Mouse (Mus musculus) hindbrain, embryonic 15.5 days (tissue): ENCODE measurements around the gene Npr1. TPM values are rescaled to one million over a fixed set of nuclear protein-coding genes. Genes with fewer than 3 reads are reported as not detected.
A peak's percentile ranks its signal among the peaks of the same experiment; 100 is the strongest.

Source experiments
- ATAC-seq: fragments of 200-750 bp; cut with Nextera tagmentation; 2 replicates; pipeline ENCODE4 v1.8.0; 2017; ENCODE audit warnings: low read depth, moderate number of reproducible peaks, moderate TSS enrichment; ENCODE audit not compliant: low FRiP score
- H3K27ac ChIP-seq: fragments of 300-500 bp; sonication (generic); replicated peaks from 2 replicates; pipeline ENCODE4 v1.5.1; 2015; ENCODE audit warnings: mild to moderate bottlenecking, inconsistent platforms
- H3K27me3 ChIP-seq: fragments of 300-500 bp; sonication (generic); 2 replicates; pipeline ENCODE4 v1.6.1; 2015; ENCODE audit warnings: control low read depth, inconsistent platforms
- H3K36me3 ChIP-seq: fragments of 300-500 bp; sonication (generic); 2 replicates; pipeline ENCODE4 v1.6.1; 2015; ENCODE audit warnings: control low read depth, inconsistent platforms
- H3K4me1 ChIP-seq: fragments of 300-500 bp; sonication (generic); replicated peaks from 2 replicates; pipeline ENCODE4 v1.6.1; 2015; ENCODE audit warnings: control low read depth, inconsistent platforms
- H3K4me2 ChIP-seq: fragments of 300-500 bp; sonication (generic); 2 replicates; pipeline ENCODE4 v1.6.1; 2015; ENCODE audit warnings: moderate library complexity, mild to moderate bottlenecking, inconsistent platforms
- H3K4me3 ChIP-seq: fragments of 300-500 bp; sonication (generic); 2 replicates; pipeline ENCODE4 v1.5.1; 2015; ENCODE audit warnings: mild to moderate bottlenecking, inconsistent platforms
- H3K9ac ChIP-seq: fragments of 300-500 bp; sonication (generic); 2 replicates; pipeline ENCODE4 v1.6.1; 2015; ENCODE audit warnings: inconsistent platforms
- H3K9me3 ChIP-seq: fragments of 300-500 bp; sonication (generic); 2 replicates; pipeline ENCODE4 v1.6.1; 2016; ENCODE audit warnings: control low read depth, inconsistent platforms
- WGBS: fragments of 180-500 bp; shearing (Covaris S2); methylation state at CpG from one replicate; pipeline ENCODE4 v1.1.7; 2015; 5-methylcytosine and 5-hydroxymethylcytosine counted together
- polyA plus RNA-seq: library from polyadenylated mRNA; unstranded; fragments of >200 nt; fragmentation: Nextera tagmentation; extraction: Ambion mirVana; gene quantifications from 2 replicates; pipeline ENCODE4 v1.2.1, GENCODE M21; 2015

Npr1 gene
- polyA plus RNA-seq, 1 experiment from 2014 or later, result 2.8 TPM

GRCm38 (mm10) chr3:90447123-90447494, 18.6 kb downstream of the Npr1 start:
- WGBS, result 27% methylated on average over 7 of the region's 7 CpGs
- H3K4me3 ChIP-seq, result peak overlapping the region; percentile 28
- no peaks in the 10 kb centered on the region for H3K36me3 ChIP-seq
- 0 out of 2 replicates have a peak, but pooled peaks have one; percentile 13 for ATAC-seq
- no peak overlapping the region for H3K9ac ChIP-seq
- peak overlapping the region; percentile 74 for H3K27ac ChIP-seq
- no peaks in the 10 kb centered on the region for H3K27me3 ChIP-seq
- no peaks in the 10 kb centered on the region for H3K9me3 ChIP-seq
- H3K4me2 ChIP-seq, result peak overlapping the region; percentile 55
- peaks cover 20% of the 10 kb centered on the region for H3K4me1 ChIP-seq

GRCm38 (mm10) chr3:90446389-90447122, 19.1 kb downstream of the Npr1 start:
- Histone ChIP-seq H3K27ac (peak overlapping the region; percentile 74), H3K4me3 (peak overlapping the region; percentile 28), H3K9ac (peak overlapping the region; percentile 30), H3K27me3 (no peaks in the 10 kb centered on the region), H3K36me3 (no peaks in the 10 kb centered on the region), H3K9me3 (no peaks in the 10 kb centered on the region), H3K4me2 (peak overlapping the region; percentile 55), H3K4me1 (peaks cover 20% of the 10 kb centered on the region)
- 1% methylated on average over 17 of the region's 17 CpGs for WGBS
- ATAC-seq, result peak; percentile 96

GRCm38 (mm10) chr3:90445417-90446200, 20.1 kb downstream of the Npr1 start:
- Histone ChIP-seq H3K4me1 (peaks cover 20% of the 10 kb centered on the region), H3K36me3 (no peaks in the 10 kb centered on the region), H3K9ac (peak overlapping the region; percentile 30; the same call in 1 of the 2 replicates), H3K9me3 (no peaks in the 10 kb centered on the region), H3K4me2 (peak overlapping the region; percentile 55), H3K27ac (peak overlapping the region; percentile 74), H3K4me3 (peak overlapping the region; percentile 28), H3K27me3 (no peaks in the 10 kb centered on the region)
- ATAC-seq, result no peak
- WGBS, result 55% methylated on average over 11 of the region's 11 CpGs

GRCm38 (mm10) chr3:90443977-90444376, 21.7 kb downstream of the Npr1 start:
- H3K27ac ChIP-seq, result no peak overlapping the region
- H3K4me2 ChIP-seq, result no peak overlapping the region
- WGBS, result 94% methylated on average over 3 of the region's 3 CpGs
- no peaks in the 10 kb centered on the region for H3K36me3 ChIP-seq
- H3K4me1 ChIP-seq, result peaks cover 20% of the 10 kb centered on the region
- H3K27me3 ChIP-seq, result no peaks in the 10 kb centered on the region
- H3K4me3 ChIP-seq, result no peak overlapping the region
- H3K9me3 ChIP-seq, result no peaks in the 10 kb centered on the region
- H3K9ac ChIP-seq, result no peak overlapping the region
- ATAC-seq, result no peak

GRCm38 (mm10) chr3:90440756-90441155, 24.9 kb downstream of the Npr1 start:
- Histone ChIP-seq H3K27ac (no peak overlapping the region), H3K36me3 (no peaks in the 10 kb centered on the region), H3K4me2 (no peak overlapping the region), H3K4me3 (no peak overlapping the region), H3K27me3 (no peaks in the 10 kb centered on the region), H3K9me3 (no peaks in the 10 kb centered on the region), H3K9ac (no peak overlapping the region), H3K4me1 (peaks cover 4% of the 10 kb centered on the region)
- 92% methylated on average over 2 of the region's 2 CpGs for WGBS
- ATAC-seq, result no peak

DNA sequence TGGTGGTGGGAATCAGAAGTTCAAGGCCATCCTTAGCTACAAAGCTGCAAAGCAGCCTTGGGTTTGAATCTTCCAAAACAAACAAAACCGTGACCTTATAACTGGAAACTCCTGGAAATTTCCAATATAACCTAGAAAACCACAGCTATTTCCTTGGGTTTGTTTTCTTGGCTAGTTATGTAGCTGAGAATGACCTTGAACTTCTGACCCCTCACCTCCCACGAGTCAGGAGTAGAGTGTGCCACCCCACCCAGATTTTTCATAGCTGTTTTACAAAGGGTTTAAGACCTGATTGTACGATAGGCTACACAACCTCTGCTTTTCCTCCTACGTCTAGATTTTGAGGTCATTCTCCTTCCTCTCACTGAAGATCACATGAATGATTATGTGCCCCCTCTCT, 28.5 kb downstream of the Npr1 start:
- no peak for ATAC-seq
- Histone ChIP-seq H3K9ac (no peak overlapping the region), H3K27ac (no peak overlapping the region), H3K4me3 (no peak overlapping the region), H3K36me3 (no peaks in the 10 kb centered on the region), H3K27me3 (no peaks in the 10 kb centered on the region), H3K4me2 (no peak overlapping the region), H3K9me3 (no peaks in the 10 kb centered on the region), H3K4me1 (peaks cover 12% of the 10 kb centered on the region)
- 85% methylated on average over 4 of the region's 4 CpGs for WGBS

DNA sequence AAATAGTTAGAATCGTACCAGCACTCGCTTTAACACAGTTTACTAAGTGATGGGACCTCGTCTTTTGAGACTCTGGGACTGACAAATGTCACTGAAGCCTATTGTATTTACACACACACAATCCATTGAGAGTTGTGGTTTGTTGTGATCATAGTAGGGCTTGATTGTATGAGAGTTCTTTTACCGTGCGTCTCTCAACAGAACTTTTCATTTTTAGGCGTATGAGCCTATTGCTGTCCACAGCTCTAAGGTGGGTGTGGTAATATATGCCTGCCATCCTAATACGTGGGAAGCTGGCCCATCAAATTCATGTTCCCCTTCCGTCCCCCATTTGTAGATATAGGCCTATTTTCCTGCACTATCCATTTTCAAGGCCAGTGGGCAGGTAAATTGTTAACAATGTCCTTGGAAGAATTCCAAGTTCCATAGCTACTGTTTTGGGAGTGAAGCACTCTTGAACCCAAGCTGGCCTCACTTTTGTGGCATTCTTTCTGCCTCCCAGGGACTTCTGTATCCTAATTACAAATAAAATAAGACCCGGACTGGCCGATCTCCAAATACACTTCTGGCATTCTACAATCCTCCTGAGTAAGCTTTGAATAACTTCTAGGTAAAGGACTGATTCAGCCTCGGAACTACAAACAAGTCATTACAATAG, 31.5 kb downstream of the Npr1 start:
- H3K4me3 ChIP-seq, result peak overlapping the region; percentile 72
- WGBS, result 57% methylated on average over 11 of the region's 11 CpGs
- peaks cover 33% of the 10 kb centered on the region for H3K4me1 ChIP-seq
- ATAC-seq, result no peak
- no peaks in the 10 kb centered on the region for H3K9me3 ChIP-seq
- peak overlapping the region; percentile 90 for H3K4me2 ChIP-seq
- H3K27ac ChIP-seq, result peak overlapping the region; percentile 75
- peak overlapping the region; percentile 39; the same call in 1 of the 2 replicates for H3K9ac ChIP-seq
- no peaks in the 10 kb centered on the region for H3K27me3 ChIP-seq
- H3K36me3 ChIP-seq, result no peaks in the 10 kb centered on the region

GRCm38 (mm10) chr3:90433381-90434020, 32.2 kb downstream of the Npr1 start, which contains the start of gene Ints3:
Gene Ints3, minus strand, starts transcription at chr3:90433622.
- Histone ChIP-seq H3K27me3 (no peaks in the 10 kb centered on the region), H3K4me2 (peak within 1 kb of the TSS; percentile 90), H3K27ac (peak within 1 kb of the TSS; percentile 94), H3K9ac (peak within 1 kb of the TSS; percentile 90), H3K4me3 (peak within 1 kb of the TSS; percentile 72), H3K9me3 (no peaks in the 10 kb centered on the region), H3K36me3 (no peaks in the 10 kb centered on the region), H3K4me1 (peaks cover 33% of the 10 kb centered on the region)
- WGBS, result under 1% methylated on average over 52 of the region's 52 CpGs
- ATAC-seq, result peak; percentile 100

DNA sequence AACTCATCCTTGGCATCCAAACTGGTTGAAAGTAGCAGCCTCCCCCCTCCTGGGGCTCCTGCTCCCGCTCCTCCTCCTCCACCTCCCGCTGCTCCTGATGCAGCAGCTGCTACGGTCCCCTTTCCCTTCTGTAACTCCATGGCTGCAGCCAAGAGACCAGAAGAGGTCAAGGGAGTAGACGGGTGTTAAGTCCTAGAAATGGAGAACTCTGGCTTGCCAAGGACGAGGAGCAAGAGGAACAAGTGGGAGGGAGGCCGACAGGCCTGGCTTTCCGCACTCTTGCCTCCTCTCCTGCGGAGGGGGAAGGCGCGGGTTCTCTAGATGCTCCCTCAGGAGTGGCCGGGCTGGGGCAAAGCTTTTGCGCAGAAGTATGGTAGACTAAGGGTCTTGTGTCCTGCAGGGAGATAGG, 32.9 kb downstream of the Npr1 start:
- ATAC-seq, result peak; percentile 29
- Histone ChIP-seq H3K36me3 (no peaks in the 10 kb centered on the region), H3K9me3 (no peaks in the 10 kb centered on the region), H3K4me3 (peak overlapping the region; percentile 72), H3K9ac (peak overlapping the region; percentile 90), H3K27ac (peak overlapping the region; percentile 94), H3K4me2 (peak overlapping the region; percentile 90), H3K4me1 (peaks cover 36% of the 10 kb centered on the region), H3K27me3 (no peaks in the 10 kb centered on the region)
- under 1% methylated on average over 10 of the region's 12 CpGs for WGBS

DNA sequence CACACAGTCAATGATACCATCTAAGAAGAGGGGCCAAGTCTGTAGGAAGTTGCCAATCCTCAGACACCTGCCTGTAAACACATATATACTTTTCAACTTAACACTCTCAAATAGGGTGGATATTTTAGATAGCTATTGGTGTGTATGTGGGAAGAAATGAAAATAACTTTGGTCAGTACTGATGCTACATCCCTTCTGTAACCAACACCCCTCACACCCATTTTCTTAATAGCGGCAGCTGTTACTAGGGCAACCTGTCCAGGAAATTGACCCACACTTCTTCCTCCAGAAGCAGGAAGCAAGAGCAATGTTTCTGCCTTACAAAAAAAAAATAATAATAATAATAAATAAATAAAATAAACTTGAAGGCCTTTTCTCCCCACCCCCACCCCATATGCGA, 33.3 kb downstream of the Npr1 start:
- Histone ChIP-seq H3K4me3 (peak overlapping the region; percentile 72), H3K4me1 (peaks cover 36% of the 10 kb centered on the region), H3K36me3 (no peaks in the 10 kb centered on the region), H3K4me2 (peak overlapping the region; percentile 90), H3K27me3 (no peaks in the 10 kb centered on the region), H3K9ac (peak overlapping the region; percentile 90), H3K27ac (peak overlapping the region; percentile 94; the same call in 1 of the 2 replicates), H3K9me3 (no peaks in the 10 kb centered on the region)
- ATAC-seq, result no peak
- WGBS, result 15% methylated on average over 2 of the region's 2 CpGs

DNA sequence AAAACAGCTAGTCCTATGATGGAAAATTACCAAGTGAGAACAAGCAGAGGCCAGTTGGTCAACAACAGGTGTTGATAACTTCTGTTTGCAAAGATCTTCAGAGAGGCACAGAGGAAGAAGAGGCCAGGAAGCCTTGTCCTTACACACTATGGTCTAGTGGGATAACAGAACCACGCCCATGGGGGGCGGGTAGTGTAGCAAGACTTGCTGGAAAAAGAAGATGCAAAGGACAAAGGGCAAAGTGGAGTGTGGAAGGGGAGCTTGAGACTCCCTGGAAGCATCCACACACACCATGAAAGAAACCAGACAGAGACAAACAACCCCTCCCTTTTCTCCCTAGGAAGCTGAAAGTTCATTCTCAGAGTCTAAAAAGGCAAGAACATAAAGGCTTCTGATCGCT, 36.1 kb downstream of the Npr1 start:
- Histone ChIP-seq H3K9ac (no peak overlapping the region), H3K4me2 (no peak overlapping the region), H3K4me1 (peaks cover 36% of the 10 kb centered on the region), H3K4me3 (no peak overlapping the region), H3K27me3 (no peaks in the 10 kb centered on the region), H3K36me3 (no peaks in the 10 kb centered on the region), H3K9me3 (no peaks in the 10 kb centered on the region), H3K27ac (no peak overlapping the region)
- ATAC-seq, result no peak
- 90% methylated on average over 3 of the region's 3 CpGs for WGBS
